Mouse (Mus musculus) megakaryocyte, embryonic 14.5 days (primary cell): ENCODE data around the gene Gse1. TPM values are rescaled to one million over a fixed set of nuclear protein-coding genes. Genes with fewer than 3 reads are reported as not detected.
A peak's percentile ranks its signal among the peaks of the same experiment; 100 is the strongest.

ENCODE experiments used
- H3K27me3 ChIP-seq: replicated peaks from 2 replicates; pipeline ENCODE3; 2012; ENCODE audit warnings: inconsistent platforms
- H3K36me3 ChIP-seq: replicated peaks from 2 replicates; pipeline ENCODE3; 2012; ENCODE audit warnings: low read length, inconsistent platforms, mixed read lengths
- H3K4me1 ChIP-seq: 2 replicates; pipeline ENCODE4 v1.6.1; 2012; ENCODE audit warnings: inconsistent platforms
- H3K4me3 ChIP-seq: replicated peaks from 2 replicates; pipeline ENCODE3; 2012; ENCODE audit warnings: moderate library complexity, mild to moderate bottlenecking, inconsistent platforms
- H3K9me3 ChIP-seq: 2 replicates; pipeline ENCODE4 v1.6.1; 2012; ENCODE audit warnings: inconsistent platforms
- FLI1 ChIP-seq: IDR thresholded peaks from 2 replicates; pipeline ENCODE4 v1.6.1; 2012; ENCODE audit warnings: low read length, inconsistent platforms, mixed read lengths
- GATA1 ChIP-seq: IDR thresholded peaks from 3 replicates; pipeline ENCODE4 v1.6.1; 2012; ENCODE audit warnings: mixed read lengths, low read length, inconsistent platforms, borderline replicate concordance
- polyA plus RNA-seq: library from polyadenylated mRNA; stranded (reverse); fragments of >175 nt; gene quantifications from 2 replicates; pipeline ENCODE4 v1.2.3, GENCODE M21; 2012; ENCODE audit warnings: low replicate concordance; ENCODE audit not compliant: insufficient read depth

Gene Gse1
- polyA plus RNA-seq, 1 experiment: 163 TPM

GRCm38 (mm10) chr8:120537818-120538396 is 309.7 kb downstream of the Gse1 start:
- Histone ChIP-seq H3K27me3 (no peaks in the 10 kb centered on the region), H3K9me3 (no peaks in the 10 kb centered on the region), H3K36me3 (peaks cover 54% of the 10 kb centered on the region), H3K4me1 (peaks cover 72% of the 10 kb centered on the region), H3K4me3 (peak overlapping the region; percentile 99)
- TF ChIP-seq GATA1: no peak
- TF ChIP-seq FLI1: no peak

GRCm38 (mm10) chr8:120538397-120539240 is 310.4 kb downstream of the Gse1 start:
- H3K36me3 ChIP-seq: peaks cover 53% of the 10 kb centered on the region
- no peaks in the 10 kb centered on the region for H3K27me3 ChIP-seq
- TF ChIP-seq GATA1: no peak
- no peak for TF ChIP-seq FLI1
- peaks cover 72% of the 10 kb centered on the region for H3K4me1 ChIP-seq
- H3K4me3 ChIP-seq: peak overlapping the region; percentile 99
- H3K9me3 ChIP-seq: no peaks in the 10 kb centered on the region

- H3K4me3 ChIP-seq: peak overlapping the region; percentile 99
Observed at GRCm38 (mm10) chr8:120539381-120539774, 311.1 kb downstream of the Gse1 start.

GRCm38 (mm10) chr8:120539775-120540625 is 311.7 kb downstream of the Gse1 start:
- TF ChIP-seq FLI1 (no peak), GATA1 (no peak)
- H3K36me3 ChIP-seq: peaks cover 53% of the 10 kb centered on the region
- H3K9me3 ChIP-seq: no peaks in the 10 kb centered on the region
- peaks cover 72% of the 10 kb centered on the region for H3K4me1 ChIP-seq
- peak overlapping the region; percentile 99 for H3K4me3 ChIP-seq
- H3K27me3 ChIP-seq: no peaks in the 10 kb centered on the region

More at GRCm38 (mm10) chr8:120539381-120539774, 311.1 kb downstream of the Gse1 start:
- H3K36me3 ChIP-seq: peaks cover 53% of the 10 kb centered on the region
- no peaks in the 10 kb centered on the region for H3K27me3 ChIP-seq
- peaks cover 72% of the 10 kb centered on the region for H3K4me1 ChIP-seq
- TF ChIP-seq FLI1 (no peak), GATA1 (no peak)
- no peaks in the 10 kb centered on the region for H3K9me3 ChIP-seq

GRCm38 (mm10) chr8:120542995-120543394 is 314.7 kb downstream of the Gse1 start:
- peak overlapping the region; percentile 75 for H3K4me3 ChIP-seq
- H3K4me1 ChIP-seq: peaks cover 94% of the 10 kb centered on the region
- TF ChIP-seq FLI1 (no peak), GATA1 (no peak)
- H3K27me3 ChIP-seq: no peaks in the 10 kb centered on the region
- H3K36me3 ChIP-seq: peaks cover 83% of the 10 kb centered on the region
- no peaks in the 10 kb centered on the region for H3K9me3 ChIP-seq

- no peaks in the 10 kb centered on the region for H3K27me3 ChIP-seq
- H3K4me1 ChIP-seq: peaks cover 99% of the 10 kb centered on the region
- H3K4me3 ChIP-seq: peak overlapping the region; percentile 29
- no peaks in the 10 kb centered on the region for H3K9me3 ChIP-seq
- peaks cover 88% of the 10 kb centered on the region for H3K36me3 ChIP-seq
- TF ChIP-seq FLI1: no peak
- TF ChIP-seq GATA1: no peak
Observed at GRCm38 (mm10) chr8:120543416-120544055, 315.3 kb downstream of the Gse1 start.

GRCm38 (mm10) chr8:120544155-120544554 is 315.9 kb downstream of the Gse1 start:
- Histone ChIP-seq H3K9me3 (no peaks in the 10 kb centered on the region), H3K4me1 (peaks cover 99% of the 10 kb centered on the region), H3K4me3 (no peak overlapping the region), H3K27me3 (no peaks in the 10 kb centered on the region), H3K36me3 (peaks cover 94% of the 10 kb centered on the region)
- no peak for TF ChIP-seq FLI1
- no peak for TF ChIP-seq GATA1

GRCm38 (mm10) chr8:120547562-120547961 is 319.3 kb downstream of the Gse1 start:
- no peaks in the 10 kb centered on the region for H3K9me3 ChIP-seq
- TF ChIP-seq GATA1 (no peak), FLI1 (no peak)
- H3K27me3 ChIP-seq: no peaks in the 10 kb centered on the region
- peaks cover 100% of the 10 kb centered on the region for H3K4me1 ChIP-seq
- H3K4me3 ChIP-seq: peak overlapping the region; percentile 71
- peaks cover 98% of the 10 kb centered on the region for H3K36me3 ChIP-seq

- Histone ChIP-seq H3K9me3 (no peaks in the 10 kb centered on the region), H3K36me3 (peaks cover 99% of the 10 kb centered on the region), H3K27me3 (no peaks in the 10 kb centered on the region), H3K4me1 (peaks cover 100% of the 10 kb centered on the region), H3K4me3 (peak overlapping the region; percentile 57)
- TF ChIP-seq FLI1 (no peak), GATA1 (no peak)
Observed at GRCm38 (mm10) chr8:120548313-120548761, 320.1 kb downstream of the Gse1 start.
